Mouse (Mus musculus) monocyte, adult 2 months (primary cell): ENCODE measurements around the gene Anxa3.

Experiments used
- DNase-seq, 2 experiments: peaks; one replicate each; pipeline ENCODE4 v3.0.0; 2022; ENCODE audit warnings: low spot score in 2 of 2, low read depth in 1 of 2

Anxa3 gene

GRCm38 (mm10) chr5:96834338-96834737, 41.2 kb downstream of the Anxa3 start:
- DNase-seq = no peak

- no peak for DNase-seq
Measured at GRCm38 (mm10) chr5:96847986-96848385, 54.8 kb downstream of the Anxa3 start.

- no peak for DNase-seq
Measured at GRCm38 (mm10) chr5:96848386-96848785, 55.2 kb downstream of the Anxa3 start.

- no peak for DNase-seq
Measured at GRCm38 (mm10) chr5:96849232-96849631, 56.1 kb downstream of the Anxa3 start.

- DNase-seq = no peak
Measured at GRCm38 (mm10) chr5:96853451-96853850, 60.3 kb downstream of the Anxa3 start.

GRCm38 (mm10) chr5:96854350-96854749, 61.2 kb downstream of the Anxa3 start:
- no peak for DNase-seq

GRCm38 (mm10) chr5:96859938-96860337, 66.8 kb downstream of the Anxa3 start:
- DNase-seq = no peak

GRCm38 (mm10) chr5:96867171-96867570, 74.0 kb downstream of the Anxa3 start:
- no peak for DNase-seq

GRCm38 (mm10) chr5:96868893-96869292, 75.8 kb downstream of the Anxa3 start:
- DNase-seq = no peak

- no peak for DNase-seq
Measured at GRCm38 (mm10) chr5:96870996-96871395, 77.9 kb downstream of the Anxa3 start.

GRCm38 (mm10) chr5:96878178-96878577, 85.0 kb downstream of the Anxa3 start:
- peak in 1 of 2 experiments; percentile 10 for DNase-seq

- DNase-seq = no peak
Measured at GRCm38 (mm10) chr5:96878851-96879540, 85.9 kb downstream of the Anxa3 start.

GRCm38 (mm10) chr5:96880231-96880630, 87.1 kb downstream of the Anxa3 start:
- no peak for DNase-seq

- DNase-seq = no peak
Measured at GRCm38 (mm10) chr5:96881118-96881517, 88.0 kb downstream of the Anxa3 start.

- DNase-seq = no peak
Measured at GRCm38 (mm10) chr5:96881613-96882012, 88.5 kb downstream of the Anxa3 start.

GRCm38 (mm10) chr5:96885202-96885601, 92.1 kb downstream of the Anxa3 start:
- no peak for DNase-seq

- no peak for DNase-seq
Measured at GRCm38 (mm10) chr5:96888396-96888795, 95.3 kb downstream of the Anxa3 start.

GRCm38 (mm10) chr5:96890367-96890766, 97.2 kb downstream of the Anxa3 start:
- no peak for DNase-seq
